Mouse (Mus musculus): Measurements from ENCODE around the gene Pde8b. TPM values are rescaled to one million over a fixed set of nuclear protein-coding genes. Genes with fewer than 3 reads are reported as not detected.

Pde8b gene
- polyA plus RNA-seq, 1 experiment from 2014 or later = 1.5 TPM

DNA sequence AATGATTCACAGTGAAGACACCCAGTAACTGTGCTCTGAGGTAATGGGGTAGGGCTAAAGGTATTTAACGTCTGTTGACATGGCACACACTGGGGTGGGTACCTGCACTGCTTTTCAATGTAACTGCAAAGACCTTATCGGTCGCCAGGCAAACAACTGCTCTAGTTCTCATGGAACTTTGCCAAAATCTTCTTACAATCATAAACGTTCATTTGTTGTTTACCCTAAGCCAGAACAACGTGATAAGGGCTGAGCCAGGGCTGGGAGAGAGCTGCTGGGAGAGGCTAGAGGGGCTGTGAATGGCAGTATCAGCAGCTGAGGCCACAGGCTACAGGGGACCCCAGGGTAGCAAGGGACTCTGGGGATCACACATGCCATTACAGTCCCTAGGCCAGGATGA is 136.4 kb downstream of the Pde8b start:
- no peaks in the 10 kb centered on the region for H3K27me3 ChIP-seq (ENCODE audit: low read depth, poor library complexity, severe bottlenecking)
- no peaks in the 10 kb centered on the region for H3K4me1 ChIP-seq
- WGBS = 75% methylated on average over 5 of the region's 5 CpGs
- H3K36me3 ChIP-seq = no peaks in the 10 kb centered on the region
- no peak overlapping the region for H3K4me3 ChIP-seq
- no peak overlapping the region for H3K27ac ChIP-seq (replicated peaks)
- DNase-seq (ENCODE audit: low spot score) = no peak
- H3K9me3 ChIP-seq (replicated peaks) = no peaks in the 10 kb centered on the region

DNA sequence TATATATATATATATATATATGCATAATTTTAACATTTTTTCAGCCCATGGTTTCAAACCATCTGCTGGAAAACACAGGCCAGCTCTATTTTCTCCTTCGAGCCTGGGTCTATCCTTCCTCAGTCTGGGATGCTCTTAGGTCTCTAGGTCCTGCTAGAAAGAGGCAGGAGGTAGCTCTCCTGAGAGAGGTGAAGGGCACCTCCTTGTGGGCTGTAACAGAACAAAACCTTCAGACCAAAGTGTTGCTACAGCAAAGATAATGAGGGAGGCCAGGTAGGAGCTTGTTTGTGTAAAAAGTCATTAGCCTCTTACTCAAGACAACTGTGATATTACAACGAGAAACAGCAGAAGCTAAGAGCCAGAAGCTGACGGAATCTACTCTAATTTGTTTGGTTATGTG is 140.6 kb downstream of the Pde8b start:
- Histone ChIP-seq H3K4me3 (no peak overlapping the region), H3K27me3 (ENCODE audit: low read depth, poor library complexity, severe bottlenecking) (no peaks in the 10 kb centered on the region), H3K36me3 (no peaks in the 10 kb centered on the region), H3K4me1 (0 out of 2 replicates have a peak, but pooled peaks cover 5% of the 10 kb centered on the region), H3K9me3 (replicated peaks) (no peaks in the 10 kb centered on the region), H3K27ac (replicated peaks) (no peak overlapping the region)
- DNase-seq (ENCODE audit: low spot score) = no peak
- 89% methylated on average over 3 of the region's 3 CpGs for WGBS

DNA sequence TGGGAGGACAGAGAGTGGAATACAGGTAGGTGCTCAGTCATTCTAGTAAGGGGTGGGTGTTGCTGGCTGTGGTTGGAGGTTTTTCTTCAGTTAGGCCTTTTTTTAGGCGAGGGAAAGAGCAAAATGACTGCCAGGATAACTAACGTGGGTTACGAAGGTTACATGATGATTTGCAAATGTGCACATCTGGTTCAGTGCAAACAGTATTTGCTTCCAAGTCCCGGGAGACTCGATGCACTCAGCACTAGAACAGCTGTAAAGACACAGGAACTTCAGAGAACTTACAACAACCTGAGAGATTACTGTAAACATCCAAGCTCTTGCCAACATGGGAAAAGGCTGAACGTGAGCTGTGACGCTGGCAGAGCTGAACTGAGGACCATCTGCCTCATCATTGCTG is 142.1 kb downstream of the Pde8b start:
- WGBS = 82% methylated on average over 7 of the region's 7 CpGs
- no peak for DNase-seq (ENCODE audit: low spot score)
- Histone ChIP-seq H3K27me3 (ENCODE audit: low read depth, poor library complexity, severe bottlenecking) (no peaks in the 10 kb centered on the region), H3K4me3 (no peak overlapping the region), H3K4me1 (0 out of 2 replicates have a peak, but pooled peaks cover 5% of the 10 kb centered on the region), H3K27ac (replicated peaks) (no peak overlapping the region), H3K36me3 (no peaks in the 10 kb centered on the region), H3K9me3 (replicated peaks) (no peaks in the 10 kb centered on the region)

DNA sequence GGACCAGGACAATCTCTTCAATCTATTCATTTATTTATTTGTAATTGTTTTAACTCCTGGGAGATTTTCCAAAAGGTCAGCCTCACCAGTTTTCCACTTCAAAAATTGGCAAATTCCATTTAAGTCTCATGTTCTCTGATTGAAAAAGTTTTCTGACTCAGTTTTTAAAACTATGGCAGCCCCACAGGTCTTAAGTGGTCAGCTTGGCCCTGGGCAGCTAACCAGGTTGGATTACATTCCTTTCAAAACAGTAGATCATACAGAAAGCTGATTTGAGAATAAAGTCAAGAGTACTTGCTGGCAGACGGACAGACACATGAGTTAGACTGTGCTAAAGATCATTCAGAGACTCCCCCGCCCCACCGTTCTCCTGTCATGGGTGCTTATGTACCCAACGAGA is 145.3 kb downstream of the Pde8b start:
- Histone ChIP-seq H3K36me3 (no peaks in the 10 kb centered on the region), H3K4me3 (no peak overlapping the region)

DNA sequence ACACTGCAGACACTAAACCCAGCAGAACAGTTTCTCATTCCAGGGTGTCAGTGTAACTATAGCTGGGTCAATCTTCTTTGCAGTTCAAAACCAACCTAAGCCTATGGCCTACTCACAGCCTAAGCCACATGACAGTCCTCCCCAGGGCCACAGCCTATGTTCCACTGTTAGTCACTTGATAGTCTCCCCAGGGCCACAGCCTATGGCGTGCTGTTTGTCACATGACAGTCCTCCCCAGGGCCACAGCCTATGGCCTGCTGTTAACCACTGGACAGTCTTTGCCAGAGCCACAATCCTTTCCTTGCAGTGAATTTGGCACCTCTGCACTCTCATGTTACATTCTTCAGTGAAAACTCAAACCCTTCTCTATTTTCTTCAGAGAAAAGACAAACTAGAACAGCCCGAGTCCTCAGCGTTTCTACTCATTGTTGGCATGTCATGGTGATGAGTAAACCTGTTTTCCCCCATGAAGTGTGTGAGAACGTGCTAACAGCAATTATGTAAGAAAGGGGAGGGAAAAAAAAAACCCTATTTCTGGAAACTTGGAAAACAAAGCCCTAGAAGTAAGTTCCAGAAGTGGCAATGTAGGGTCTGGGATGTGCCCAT is 147.0 kb downstream of the Pde8b start:
- Histone ChIP-seq H3K27me3 (ENCODE audit: low read depth, poor library complexity, severe bottlenecking) (no peaks in the 10 kb centered on the region), H3K4me3 (no peak overlapping the region), H3K4me1 (0 out of 2 replicates have a peak, but pooled peaks cover 5% of the 10 kb centered on the region), H3K27ac (replicated peaks) (no peak overlapping the region), H3K9me3 (replicated peaks) (no peaks in the 10 kb centered on the region), H3K36me3 (no peaks in the 10 kb centered on the region)
- WGBS = 78% methylated on average over 4 of the region's 4 CpGs
- DNase-seq (ENCODE audit: low spot score) = no peak

More for the DNA sequence above, 145.3 kb downstream of the Pde8b start:
- Histone ChIP-seq H3K9me3 (replicated peaks) (no peaks in the 10 kb centered on the region), H3K27me3 (ENCODE audit: low read depth, poor library complexity, severe bottlenecking) (no peaks in the 10 kb centered on the region), H3K4me1 (0 out of 2 replicates have a peak, but pooled peaks cover 5% of the 10 kb centered on the region), H3K27ac (replicated peaks) (no peak overlapping the region)
- no peak for DNase-seq (ENCODE audit: low spot score)
- 76% methylated on average over 4 of the region's 4 CpGs for WGBS

DNA sequence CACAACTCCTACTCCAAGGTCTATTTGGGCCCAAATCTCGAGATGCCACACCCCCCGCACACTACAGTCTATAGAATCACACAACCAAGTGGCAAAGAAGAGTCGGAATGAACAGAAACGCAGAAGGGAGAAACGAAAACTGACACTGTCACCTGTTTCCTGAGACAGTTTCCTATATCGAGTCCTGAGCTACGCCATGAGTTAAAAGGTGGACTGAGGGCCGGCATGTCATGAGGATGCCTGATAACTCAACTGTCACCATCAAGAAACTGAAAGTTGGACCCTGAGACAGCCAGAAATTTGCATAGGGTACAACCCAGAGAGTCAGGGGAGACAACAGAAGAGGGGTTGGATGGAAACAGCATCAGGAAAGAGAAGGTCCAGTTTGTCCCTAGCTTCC is 148.8 kb downstream of the Pde8b start:
- H3K27ac ChIP-seq (replicated peaks) = no peak overlapping the region
- no peak overlapping the region for H3K4me3 ChIP-seq
- H3K9me3 ChIP-seq (replicated peaks) = no peaks in the 10 kb centered on the region
- DNase-seq (ENCODE audit: low spot score) = no peak
- no peaks in the 10 kb centered on the region for H3K27me3 ChIP-seq (ENCODE audit: low read depth, poor library complexity, severe bottlenecking)
- 0 out of 2 replicates have a peak, but pooled peaks cover 5% of the 10 kb centered on the region for H3K4me1 ChIP-seq
- WGBS = 93% methylated on average over 8 of the region's 8 CpGs
- no peaks in the 10 kb centered on the region for H3K36me3 ChIP-seq

DNA sequence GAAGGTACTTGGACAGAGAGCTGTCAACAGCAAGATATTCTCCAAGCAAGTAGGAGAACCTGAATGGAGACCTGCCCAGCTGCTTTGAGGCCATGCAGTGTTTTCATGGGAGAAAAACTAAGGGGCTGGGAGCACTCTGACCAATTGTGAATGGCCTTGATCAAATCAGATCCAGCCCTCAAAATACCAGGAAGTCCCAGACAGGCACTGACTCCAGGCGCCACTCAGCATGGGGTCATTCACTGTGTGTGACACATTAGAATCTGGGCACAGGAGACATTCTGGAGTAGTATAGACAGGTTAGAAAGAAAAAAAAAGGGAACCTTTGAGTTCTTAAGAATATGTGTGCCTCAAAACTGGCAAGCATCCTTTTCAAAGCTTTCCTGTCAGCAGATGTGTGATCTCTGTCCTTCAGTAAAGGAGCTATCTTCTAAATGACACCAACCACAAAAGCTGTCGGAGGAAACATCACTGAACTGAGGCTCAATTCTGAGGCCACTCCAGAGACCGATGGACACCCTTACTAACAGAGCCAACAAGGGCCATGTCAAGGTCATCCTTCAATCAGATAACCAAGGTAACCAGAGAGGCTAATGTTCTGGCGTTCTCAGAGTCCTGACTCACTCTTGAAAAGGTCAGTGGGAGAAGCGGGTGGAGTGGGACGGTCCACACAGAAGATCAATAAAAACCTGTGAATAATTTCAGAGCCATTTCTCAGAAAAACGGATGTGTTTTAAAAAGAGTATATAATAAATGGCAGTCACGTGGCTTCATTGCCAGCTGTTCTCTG is 151.0 kb downstream of the Pde8b start:
- Histone ChIP-seq H3K4me1 (no peaks in the 10 kb centered on the region), H3K4me3 (no peak overlapping the region), H3K36me3 (no peaks in the 10 kb centered on the region), H3K9me3 (replicated peaks) (no peaks in the 10 kb centered on the region), H3K27me3 (ENCODE audit: low read depth, poor library complexity, severe bottlenecking) (no peaks in the 10 kb centered on the region), H3K27ac (replicated peaks) (no peak overlapping the region)
- WGBS = 83% methylated on average over 8 of the region's 8 CpGs
- DNase-seq (ENCODE audit: low spot score) = no peak

DNA sequence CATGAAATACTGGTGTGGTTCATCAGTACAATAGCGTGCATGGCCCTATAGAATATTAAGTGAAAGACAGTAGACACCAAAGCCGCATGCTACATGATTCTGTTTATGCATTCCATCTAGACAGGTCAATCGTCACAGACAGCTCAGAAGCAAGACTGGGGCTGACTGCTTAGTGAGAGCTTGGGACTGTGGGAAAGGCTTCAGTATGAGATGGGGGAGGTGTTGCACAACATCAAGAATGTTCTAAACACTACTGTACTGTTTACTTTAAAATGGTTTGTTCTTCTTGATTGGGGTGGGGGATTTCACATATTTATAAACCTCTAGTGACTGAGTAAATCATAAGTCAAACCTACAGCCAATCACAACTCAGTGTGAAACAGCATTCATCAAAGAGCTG is 153.5 kb downstream of the Pde8b start:
- WGBS = 84% methylated on average over 3 of the region's 3 CpGs
- Histone ChIP-seq H3K27ac (replicated peaks) (no peak overlapping the region), H3K27me3 (ENCODE audit: low read depth, poor library complexity, severe bottlenecking) (no peaks in the 10 kb centered on the region), H3K4me1 (no peaks in the 10 kb centered on the region), H3K36me3 (no peaks in the 10 kb centered on the region), H3K4me3 (no peak overlapping the region), H3K9me3 (replicated peaks) (no peaks in the 10 kb centered on the region)
- no peak for DNase-seq (ENCODE audit: low spot score)

DNA sequence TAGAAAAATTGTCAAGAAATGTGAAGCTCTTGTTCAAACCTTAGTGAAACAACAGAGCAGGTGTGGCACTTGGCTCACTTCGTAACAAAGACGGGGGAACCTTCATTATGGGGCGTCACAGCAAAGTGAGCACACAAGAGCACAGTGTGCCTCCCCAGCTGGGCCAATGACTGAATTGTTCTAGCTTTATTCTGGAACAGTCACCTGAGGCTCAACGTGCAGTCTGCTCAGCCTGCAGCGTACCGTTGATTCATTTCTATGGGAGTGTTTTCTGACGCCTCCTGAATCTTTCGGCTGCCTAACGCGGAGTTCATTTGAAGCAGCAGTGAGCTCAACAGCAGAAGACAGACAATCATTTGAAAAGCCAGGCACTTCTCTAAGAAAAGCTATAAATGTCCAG is 154.3 kb downstream of the Pde8b start:
- Histone ChIP-seq H3K27me3 (ENCODE audit: low read depth, poor library complexity, severe bottlenecking) (no peaks in the 10 kb centered on the region), H3K9me3 (replicated peaks) (no peaks in the 10 kb centered on the region), H3K27ac (replicated peaks) (no peak overlapping the region), H3K4me3 (no peak overlapping the region), H3K36me3 (no peaks in the 10 kb centered on the region), H3K4me1 (no peaks in the 10 kb centered on the region)
- DNase-seq (ENCODE audit: low spot score) = no peak
- WGBS = 86% methylated on average over 10 of the region's 10 CpGs

DNA sequence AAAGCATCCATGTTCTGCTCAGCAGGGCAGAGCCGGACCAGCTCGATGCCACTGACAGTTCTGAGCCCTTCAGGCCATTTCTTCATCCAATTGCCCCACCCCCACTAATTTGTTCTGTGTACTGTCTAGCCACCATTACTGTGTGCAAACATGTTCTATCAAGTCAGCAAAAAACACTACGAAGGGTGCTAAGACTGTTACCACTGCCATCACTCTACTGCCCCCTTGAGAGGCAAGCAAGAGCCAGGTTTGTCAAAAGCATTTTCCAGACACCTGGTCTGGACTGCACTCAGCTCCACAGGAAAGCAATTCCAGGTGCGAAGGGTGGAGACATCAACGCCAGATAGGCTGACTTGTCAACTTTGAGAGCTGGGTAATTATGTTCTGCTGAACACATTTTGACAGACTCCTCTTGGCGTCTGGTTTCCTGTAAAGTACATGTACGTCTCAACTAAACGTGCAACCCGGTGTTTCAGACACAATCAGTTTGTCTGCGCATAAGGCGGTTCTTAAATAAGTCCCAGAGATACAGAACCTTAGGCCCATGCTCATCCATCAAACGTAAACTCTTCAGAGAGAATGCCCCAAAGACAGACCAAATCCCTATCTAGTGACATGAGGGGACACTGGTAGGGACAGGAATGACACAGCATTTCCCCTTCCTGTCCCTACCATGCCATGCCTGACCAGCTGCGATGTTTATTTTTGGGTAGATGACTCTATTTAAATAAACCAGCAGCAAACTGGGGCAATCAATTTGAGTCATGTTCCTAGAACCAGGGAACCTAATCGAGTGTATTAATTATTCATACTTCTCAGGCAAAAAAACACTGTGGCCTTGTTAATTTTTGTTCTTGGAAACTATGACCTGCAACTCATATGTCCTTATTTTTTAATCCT is 158.3 kb downstream of the Pde8b start:
- Histone ChIP-seq H3K4me3 (no peak overlapping the region), H3K27ac (replicated peaks) (no peak overlapping the region), H3K4me1 (no peaks in the 10 kb centered on the region), H3K27me3 (ENCODE audit: low read depth, poor library complexity, severe bottlenecking) (no peaks in the 10 kb centered on the region), H3K36me3 (no peaks in the 10 kb centered on the region), H3K9me3 (replicated peaks) (no peaks in the 10 kb centered on the region)
- DNase-seq (ENCODE audit: low spot score) = no peak
- 93% methylated on average over 14 of the region's 14 CpGs for WGBS

DNA sequence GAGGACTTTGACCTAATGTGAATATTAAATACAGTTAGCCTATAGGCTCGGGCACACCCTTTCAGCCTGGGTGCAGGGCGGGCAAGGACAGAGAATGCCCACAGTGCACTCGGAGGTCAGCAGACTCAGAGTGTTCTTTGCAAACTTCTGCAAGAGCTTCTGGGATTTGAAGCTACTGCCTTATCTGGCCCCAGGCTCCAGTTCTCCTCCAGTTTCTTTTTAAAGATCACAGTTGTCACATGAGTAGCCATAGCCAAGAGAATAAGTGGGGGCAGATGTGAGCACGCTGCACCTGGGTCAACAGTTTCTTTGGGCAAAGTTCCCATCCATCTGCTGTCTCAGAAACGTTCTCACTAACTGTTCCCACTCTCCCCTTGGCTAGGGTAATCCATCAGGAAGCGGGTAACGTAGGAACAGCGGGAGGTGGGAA is 162.8 kb downstream of the Pde8b start:
- Histone ChIP-seq H3K4me3 (no peak overlapping the region), H3K4me1 (no peaks in the 10 kb centered on the region), H3K27me3 (ENCODE audit: low read depth, poor library complexity, severe bottlenecking) (no peaks in the 10 kb centered on the region), H3K9me3 (replicated peaks) (no peaks in the 10 kb centered on the region), H3K36me3 (no peaks in the 10 kb centered on the region), H3K27ac (replicated peaks) (no peak overlapping the region)
- WGBS = 86% methylated on average over 8 of the region's 8 CpGs
- DNase-seq (ENCODE audit: low spot score) = no peak

DNA sequence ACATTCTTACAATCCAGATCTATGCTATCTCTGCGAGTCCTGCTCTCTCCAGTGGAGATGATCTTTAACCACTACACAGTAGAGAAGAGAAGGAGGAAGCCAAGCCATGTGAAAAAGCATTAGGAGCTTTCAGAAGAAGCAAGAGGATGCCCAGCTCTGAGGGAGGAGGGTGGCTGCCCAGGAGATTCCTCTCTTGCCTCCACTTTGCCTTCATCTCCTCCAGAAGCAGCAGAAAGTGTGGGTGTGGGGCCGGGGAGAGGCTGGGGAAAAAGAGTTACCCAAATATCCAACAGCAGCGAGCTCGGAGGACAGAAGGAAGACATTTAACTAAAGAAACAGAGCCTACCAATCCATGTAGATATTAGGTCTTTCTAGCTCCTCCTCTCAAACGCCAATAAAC is 164.1 kb downstream of the Pde8b start:
- Histone ChIP-seq H3K36me3 (no peaks in the 10 kb centered on the region), H3K4me3 (no peak overlapping the region), H3K4me1 (no peaks in the 10 kb centered on the region), H3K27me3 (ENCODE audit: low read depth, poor library complexity, severe bottlenecking) (no peaks in the 10 kb centered on the region), H3K27ac (replicated peaks) (no peak overlapping the region), H3K9me3 (replicated peaks) (no peaks in the 10 kb centered on the region)
- DNase-seq (ENCODE audit: low spot score) = no peak
- 84% methylated on average over 5 of the region's 5 CpGs for WGBS

Measured in midbrain, embryonic 10.5 days (tissue).